Mouse (Mus musculus) forebrain, embryonic 10.5 days (tissue): ENCODE results near the gene Terb1. TPM values are rescaled to one million over a fixed set of nuclear protein-coding genes. Genes with fewer than 3 reads are reported as not detected.

ENCODE experiments used
- DNase-seq: peaks from one replicate; pipeline ENCODE4 v3.0.0-alpha.2; 2017; ENCODE audit warnings: low spot score; ENCODE audit errors: extremely low spot score
- H3K27ac ChIP-seq: fragments of 300-500 bp; sonication (generic); 2 replicates; pipeline ENCODE4 v1.5.1; 2016; ENCODE audit warnings: mild to moderate bottlenecking
- H3K27me3 ChIP-seq: fragments of 300-500 bp; sonication (generic); 2 replicates; pipeline ENCODE4 v1.6.1; 2016; ENCODE audit warnings: mild to moderate bottlenecking; ENCODE audit not compliant: poor library complexity, severe bottlenecking
- H3K36me3 ChIP-seq: fragments of 300-500 bp; sonication (generic); replicated peaks from 2 replicates; pipeline ENCODE4 v1.6.1; 2016; ENCODE audit warnings: mild to moderate bottlenecking, moderate library complexity
- H3K4me1 ChIP-seq: fragments of 300-500 bp; sonication (generic); 2 replicates; pipeline ENCODE4 v1.6.1; 2016
- H3K4me3 ChIP-seq: fragments of 300-500 bp; sonication (generic); 2 replicates; pipeline ENCODE4 v1.5.1; 2016; ENCODE audit warnings: mild to moderate bottlenecking, moderate library complexity
- H3K9me3 ChIP-seq: fragments of 300-500 bp; sonication (generic); 2 replicates; pipeline ENCODE4 v1.6.1; 2016; ENCODE audit warnings: mild to moderate bottlenecking, moderate library complexity
- WGBS: fragments of 180-500 bp; shearing (Covaris S2); methylation state at CpG from one replicate; pipeline ENCODE4 v1.1.7; 2016; 5-methylcytosine and 5-hydroxymethylcytosine counted together
- polyA plus RNA-seq: library from polyadenylated mRNA; unstranded; fragments of >200 nt; fragmentation: Nextera tagmentation; extraction: Ambion mirVana; gene quantifications from 2 replicates; pipeline ENCODE4 v1.2.1, GENCODE M21; 2016

The Terb1 gene
- 0.10 TPM in 2 replicates for polyA plus RNA-seq

GRCm38 (mm10) chr8:104509061-104510006, at the start of gene Terb1:
TSS of gene Terb1 (minus strand) at chr8:104509910.
- H3K27me3 ChIP-seq = 0 out of 2 replicates have a peak, but pooled peaks cover 5% of the 10 kb centered on the region
- 2% methylated on average over 64 of the region's 64 CpGs for WGBS
- peak within 1 kb of the TSS; percentile 75 for H3K4me3 ChIP-seq
- DNase-seq = peak; percentile 36
- H3K4me1 ChIP-seq = peaks cover 13% of the 10 kb centered on the region
- peaks cover 18% of the 10 kb centered on the region for H3K36me3 ChIP-seq
- H3K27ac ChIP-seq = peak within 1 kb of the TSS; percentile 80
- no peaks in the 10 kb centered on the region for H3K9me3 ChIP-seq

GRCm38 (mm10) chr8:104557226-104557625, 47.5 kb upstream of the Terb1 start:
- Histone ChIP-seq H3K36me3 (no peaks in the 10 kb centered on the region), H3K27ac (no peak overlapping the region), H3K9me3 (no peaks in the 10 kb centered on the region), H3K27me3 (0 out of 2 replicates have a peak, but pooled peaks cover 9% of the 10 kb centered on the region), H3K4me1 (no peaks in the 10 kb centered on the region), H3K4me3 (no peak overlapping the region)
- 86% methylated on average over 7 of the region's 7 CpGs for WGBS
- no peak for DNase-seq

- Histone ChIP-seq H3K9me3 (no peaks in the 10 kb centered on the region), H3K36me3 (no peaks in the 10 kb centered on the region), H3K4me3 (no peak overlapping the region), H3K4me1 (peaks cover 9% of the 10 kb centered on the region; the same call in 1 of the 2 replicates), H3K27me3 (0 out of 2 replicates have a peak, but pooled peaks cover 9% of the 10 kb centered on the region), H3K27ac (no peak overlapping the region)
- WGBS = 88% methylated on average over 4 of the region's 4 CpGs
- no peak for DNase-seq
These were observed 45.5 kb upstream of the Terb1 start for GRCm38 (mm10) chr8:104555191-104555590.

DNA sequence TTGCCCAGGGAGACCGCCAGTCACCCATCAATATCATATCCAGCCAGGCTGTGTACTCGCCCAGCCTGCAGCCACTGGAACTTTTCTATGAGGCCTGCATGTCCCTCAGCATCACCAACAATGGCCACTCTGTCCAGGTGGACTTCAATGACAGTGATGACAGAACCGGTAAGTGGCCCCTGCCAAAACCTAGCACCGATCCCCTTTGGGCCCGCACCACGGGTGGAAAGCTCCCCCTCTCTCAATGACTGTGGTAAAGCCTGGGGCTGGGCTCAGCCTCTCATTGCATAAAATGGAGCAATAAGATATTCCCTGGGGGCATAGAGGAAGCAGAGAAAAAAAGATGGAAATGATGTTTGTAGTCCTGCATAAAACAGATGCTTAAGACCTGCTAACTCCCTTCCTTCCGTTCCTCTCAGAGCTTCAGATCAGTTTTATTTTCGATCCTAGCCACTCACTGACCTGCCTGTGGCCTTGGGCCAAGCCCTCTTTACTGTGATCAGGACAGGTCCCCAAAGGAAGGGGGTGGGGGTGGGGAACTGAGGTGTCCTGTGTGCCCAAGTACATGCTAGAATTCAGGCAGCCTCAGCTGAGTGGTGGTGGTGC, 33.8 kb upstream of the Terb1 start:
- 84% methylated on average over 8 of the region's 8 CpGs for WGBS

DNA sequence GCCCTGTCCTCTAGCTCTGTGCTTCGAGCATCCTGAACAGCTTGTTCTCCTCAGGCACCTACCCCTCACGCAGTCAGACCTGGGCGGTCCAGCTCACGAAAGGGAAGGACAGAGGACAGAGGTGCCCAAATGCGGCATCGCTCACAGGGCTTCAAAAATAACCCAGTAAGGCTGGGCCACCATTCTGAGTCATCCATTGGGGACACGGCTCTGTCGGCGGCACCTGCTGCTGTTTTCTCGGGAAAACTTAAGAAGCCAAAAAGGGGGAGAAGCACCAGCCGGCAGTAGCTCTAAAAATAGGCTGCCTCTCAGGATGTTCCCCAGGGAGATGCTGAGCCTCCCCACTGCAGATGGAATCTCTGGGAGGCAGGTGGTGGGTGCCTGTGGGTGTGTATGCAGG, 32.5 kb upstream of the Terb1 start:
- WGBS = 8% methylated on average over 11 of the region's 11 CpGs
- peaks cover 80% of the 10 kb centered on the region for H3K27me3 ChIP-seq
- no peaks in the 10 kb centered on the region for H3K9me3 ChIP-seq
- no peak for DNase-seq
- no peaks in the 10 kb centered on the region for H3K36me3 ChIP-seq
- no peak overlapping the region for H3K4me3 ChIP-seq
- H3K27ac ChIP-seq = no peak overlapping the region
- H3K4me1 ChIP-seq = peaks cover 21% of the 10 kb centered on the region

More for the DNA sequence above, 33.8 kb upstream of the Terb1 start:
- Histone ChIP-seq H3K9me3 (no peaks in the 10 kb centered on the region), H3K4me1 (peaks cover 21% of the 10 kb centered on the region), H3K27ac (no peak overlapping the region), H3K27me3 (peaks cover 66% of the 10 kb centered on the region), H3K4me3 (no peak overlapping the region), H3K36me3 (no peaks in the 10 kb centered on the region)
- DNase-seq = no peak

DNA sequence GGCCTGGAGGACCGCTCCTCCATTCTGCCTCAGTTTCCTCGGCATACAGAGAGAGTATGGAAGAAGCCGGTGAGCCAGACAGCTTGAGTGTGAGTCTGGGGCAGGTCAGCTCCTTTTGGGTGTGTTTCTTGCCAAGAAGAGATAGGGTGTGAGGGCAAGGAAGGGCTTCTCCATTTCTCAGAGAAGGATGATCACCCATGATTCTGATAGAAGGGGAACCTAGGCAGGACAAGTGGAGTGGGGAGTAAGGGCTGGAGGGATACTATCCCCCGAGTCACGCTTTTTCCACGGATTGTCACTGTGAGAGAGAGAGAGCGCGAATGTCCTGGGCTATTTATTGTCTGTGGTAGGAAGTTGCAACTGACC, 31.8 kb upstream of the Terb1 start:
- peaks cover 21% of the 10 kb centered on the region for H3K4me1 ChIP-seq
- no peaks in the 10 kb centered on the region for H3K36me3 ChIP-seq
- H3K27ac ChIP-seq = no peak overlapping the region
- peak overlapping the region; percentile 62 for H3K4me3 ChIP-seq
- WGBS = 14% methylated on average over 8 of the region's 8 CpGs
- H3K27me3 ChIP-seq = peaks cover 85% of the 10 kb centered on the region
- no peak for DNase-seq
- no peaks in the 10 kb centered on the region for H3K9me3 ChIP-seq

DNA sequence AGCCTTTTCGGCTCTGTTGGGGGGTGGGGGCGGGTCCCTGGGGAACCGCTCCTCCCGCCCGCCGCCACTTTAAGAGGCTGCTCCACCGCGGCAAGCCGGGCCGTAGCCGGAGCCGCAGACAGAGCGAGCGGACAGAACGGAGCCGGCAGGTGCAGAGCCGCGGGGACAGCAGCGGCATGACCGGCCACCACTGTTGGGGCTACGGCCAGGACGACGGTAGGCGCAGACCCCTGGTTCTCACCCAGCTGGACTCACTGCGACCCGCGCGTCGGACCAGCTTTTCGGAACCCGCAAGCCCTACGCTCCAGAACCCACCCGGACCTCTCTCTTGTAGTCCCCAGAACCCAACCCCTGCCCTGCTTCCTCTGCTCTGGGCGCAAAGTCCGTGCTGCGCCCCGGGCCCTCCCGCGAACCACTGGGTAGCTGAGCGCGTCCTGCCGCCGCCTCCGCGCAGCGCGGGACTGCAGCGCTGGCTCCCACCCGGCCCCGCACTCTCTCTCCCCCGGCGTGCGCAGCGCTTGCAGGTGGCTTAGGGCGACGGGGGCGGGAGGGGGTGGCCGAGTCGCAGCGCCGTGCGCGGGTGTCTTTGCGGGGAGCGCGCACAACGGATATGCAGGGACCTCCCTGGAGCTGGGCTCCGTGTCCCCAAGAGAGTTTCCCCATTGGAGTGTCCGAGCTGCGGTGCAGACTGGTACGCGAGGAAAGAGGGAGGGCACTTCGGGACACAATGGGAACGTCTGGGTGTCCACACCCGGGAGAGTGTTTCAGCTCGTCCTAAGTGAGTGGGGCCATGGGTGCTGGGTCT, 31.2 kb upstream of the Terb1 start:
- Histone ChIP-seq H3K27me3 (peaks cover 85% of the 10 kb centered on the region), H3K4me1 (peaks cover 21% of the 10 kb centered on the region), H3K36me3 (no peaks in the 10 kb centered on the region), H3K27ac (peak overlapping the region; percentile 46; the same call in 1 of the 2 replicates), H3K4me3 (peak overlapping the region; percentile 62), H3K9me3 (no peaks in the 10 kb centered on the region)
- under 1% methylated on average over 76 of the region's 76 CpGs for WGBS
- no peak for DNase-seq

GRCm38 (mm10) chr8:104540238-104540637, 30.5 kb upstream of the Terb1 start:
- peaks cover 90% of the 10 kb centered on the region for H3K27me3 ChIP-seq
- 34% methylated on average over 7 of the region's 7 CpGs for WGBS
- no peak for DNase-seq

DNA sequence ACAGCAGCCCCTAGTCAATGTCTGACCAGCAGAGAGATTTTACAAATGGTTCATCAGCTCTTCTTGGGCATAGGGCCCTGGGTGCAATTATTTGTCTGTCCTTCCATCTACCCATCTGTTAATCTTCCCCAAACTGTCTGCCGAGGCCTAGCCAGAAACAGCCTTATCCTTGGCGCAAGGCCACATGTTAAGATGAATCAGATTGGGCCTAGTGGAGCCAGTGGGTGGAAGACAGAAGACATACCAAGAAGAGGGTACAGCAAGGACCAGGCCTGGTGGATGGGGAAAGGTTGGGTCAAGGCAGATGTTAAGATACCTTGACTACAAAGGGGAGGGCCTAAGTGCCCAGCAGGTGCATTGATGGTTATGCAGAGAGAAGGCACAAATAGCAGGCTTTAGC, 29.9 kb upstream of the Terb1 start:
- Histone ChIP-seq H3K27ac (no peak overlapping the region), H3K4me3 (no peak overlapping the region), H3K36me3 (no peaks in the 10 kb centered on the region), H3K27me3 (peaks cover 87% of the 10 kb centered on the region), H3K9me3 (no peaks in the 10 kb centered on the region), H3K4me1 (peaks cover 30% of the 10 kb centered on the region)
- no peak for DNase-seq
- WGBS = 94% methylated on average over 2 of the region's 2 CpGs

More at GRCm38 (mm10) chr8:104540238-104540637, 30.5 kb upstream of the Terb1 start:
- H3K27ac ChIP-seq = no peak overlapping the region
- peak overlapping the region; percentile 62 for H3K4me3 ChIP-seq
- no peaks in the 10 kb centered on the region for H3K36me3 ChIP-seq
- H3K4me1 ChIP-seq = peaks cover 24% of the 10 kb centered on the region
- no peaks in the 10 kb centered on the region for H3K9me3 ChIP-seq

DNA sequence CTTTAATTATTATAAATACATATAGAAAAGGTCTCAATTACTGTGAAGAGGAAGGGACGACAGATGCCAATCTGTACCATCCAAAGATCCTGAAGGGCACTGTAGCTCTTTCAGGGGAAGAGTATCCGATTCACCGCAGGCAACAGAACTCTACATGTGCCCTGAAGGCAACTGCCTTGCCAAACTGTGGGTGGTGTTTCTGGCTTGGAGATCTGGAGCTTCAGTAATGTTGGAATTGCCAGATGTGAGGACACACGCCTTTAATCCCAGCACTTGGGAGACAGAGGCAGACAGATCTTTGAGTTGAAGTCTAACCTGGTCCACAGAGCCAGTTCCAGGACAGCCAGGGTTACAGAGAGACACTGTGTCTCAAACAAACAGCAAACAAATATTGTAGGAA, 29.2 kb upstream of the Terb1 start:
- WGBS = 87% methylated on average over 4 of the region's 4 CpGs
- H3K4me3 ChIP-seq = no peak overlapping the region
- no peaks in the 10 kb centered on the region for H3K9me3 ChIP-seq
- H3K27me3 ChIP-seq = peaks cover 80% of the 10 kb centered on the region
- H3K4me1 ChIP-seq = peaks cover 33% of the 10 kb centered on the region
- H3K36me3 ChIP-seq = no peaks in the 10 kb centered on the region
- H3K27ac ChIP-seq = no peak overlapping the region
- DNase-seq = no peak

GRCm38 (mm10) chr8:104536028-104536427, 26.3 kb upstream of the Terb1 start:
- Histone ChIP-seq H3K4me1 (peaks cover 35% of the 10 kb centered on the region), H3K27me3 (peaks cover 52% of the 10 kb centered on the region), H3K4me3 (no peak overlapping the region), H3K9me3 (no peaks in the 10 kb centered on the region), H3K36me3 (peaks cover 10% of the 10 kb centered on the region), H3K27ac (no peak overlapping the region)
- DNase-seq = no peak
- WGBS = 85% methylated on average over 4 of the region's 4 CpGs

- Histone ChIP-seq H3K4me1 (peaks cover 28% of the 10 kb centered on the region), H3K36me3 (peaks cover 12% of the 10 kb centered on the region), H3K9me3 (no peaks in the 10 kb centered on the region), H3K27me3 (peaks cover 45% of the 10 kb centered on the region), H3K4me3 (peak overlapping the region; percentile 95), H3K27ac (no peak overlapping the region)
- 45% methylated on average over 7 of the region's 7 CpGs for WGBS
- DNase-seq = no peak
These were observed 25.7 kb upstream of the Terb1 start for GRCm38 (mm10) chr8:104535378-104535777.
